8 mouse cellular contexts compared by ENCODE assay signal in the genomic region with DNA sequence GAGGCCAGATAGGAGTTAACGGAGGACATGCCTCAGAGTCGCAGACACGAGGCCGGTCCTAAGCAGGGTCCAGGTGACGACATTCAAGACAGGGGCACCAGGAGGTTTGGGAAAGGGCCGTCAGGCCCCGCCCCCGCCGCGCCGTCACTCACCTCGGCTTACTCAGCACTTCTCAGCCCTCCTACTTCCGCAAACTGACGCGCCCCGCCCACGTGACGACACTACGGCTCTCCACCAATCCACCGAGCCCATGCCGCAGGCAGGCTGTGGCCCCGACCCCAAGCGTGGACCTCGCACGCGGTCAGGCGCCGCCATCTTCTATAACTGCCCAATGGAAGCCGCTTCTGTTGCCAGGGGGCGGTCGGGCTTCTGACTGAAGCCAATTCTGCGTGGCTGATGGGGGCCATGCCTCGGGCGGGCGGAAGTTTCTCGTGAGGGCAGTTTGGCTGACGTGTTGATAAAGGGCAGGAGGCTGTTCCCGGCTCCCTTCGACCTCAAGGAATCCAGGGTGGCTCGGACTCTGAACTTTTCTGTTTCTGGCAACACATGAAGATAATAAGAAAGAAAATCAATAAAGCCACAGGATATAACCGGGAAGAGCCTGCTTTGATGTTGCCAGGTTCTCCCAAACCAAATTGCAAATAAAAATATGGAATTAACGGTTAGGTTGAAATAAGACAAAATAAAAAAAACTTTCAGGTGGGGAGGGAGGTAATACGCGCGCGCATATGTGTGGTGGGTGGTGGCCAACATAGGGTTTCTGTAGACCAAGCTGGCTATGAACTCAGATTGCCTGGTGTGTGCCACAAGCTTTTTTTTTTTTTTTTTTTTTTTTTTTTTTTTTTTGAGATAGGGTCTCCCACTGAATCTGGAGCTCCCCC. TPM values are rescaled to one million over a fixed set of nuclear protein-coding genes. Genes with fewer than 3 reads are reported as not detected.
DNase-seq lines count a peak whose midpoint lies in the region; ATAC-seq lines count a peak whose summit lies in the region.

A gene (minus strand): TSS at position 333 of the 881 bp plus-strand sequence.

- ATAC-seq in erythroblast, adult 5-6 weeks (replicated peaks; ENCODE audit: low FRiP score, poor library complexity, severe bottlenecking): peak; percentile 97
- ATAC-seq in kidney, embryonic 15.5 days (replicated peaks; ENCODE audit: low FRiP score): peak; percentile 95
- peak; percentile 96 for ATAC-seq in monocyte, adult 5-6 weeks (replicated peaks; ENCODE audit: insufficient number of reproducible peaks, low FRiP score, low TSS enrichment, poor library complexity, severe bottlenecking)

- peak within 1 kb of the TSS; percentile 70 for H3K4me3 ChIP-seq in heart, embryonic 10.5 days
- peak within 1 kb of the TSS; percentile 61 for H3K4me3 ChIP-seq in kidney, embryonic 15.5 days (replicated peaks)

- H3K9ac ChIP-seq in kidney, embryonic 15.5 days: peak within 1 kb of the TSS; percentile 62

- no peaks in the 10 kb centered on the region for H3K9me3 ChIP-seq in heart, embryonic 10.5 days
- no peaks in the 10 kb centered on the region for H3K9me3 ChIP-seq in kidney, embryonic 15.5 days (replicated peaks)

- H3K4me1 ChIP-seq in heart, embryonic 10.5 days: peaks cover 43% of the 10 kb centered on the region
- peaks cover 49% of the 10 kb centered on the region for H3K4me1 ChIP-seq in kidney, embryonic 15.5 days

- H3K27me3 ChIP-seq in heart, embryonic 10.5 days (ENCODE audit: insufficient read depth, poor library complexity, severe bottlenecking): no peaks in the 10 kb centered on the region
- no peaks in the 10 kb centered on the region for H3K27me3 ChIP-seq in kidney, embryonic 15.5 days

- WGBS in heart, embryonic 10.5 days: 3% methylated on average over 46 of the region's 46 CpGs
- 3% methylated on average over 46 of the region's 46 CpGs for WGBS in kidney, embryonic 15.5 days

- no peaks in the 10 kb centered on the region for H3K36me3 ChIP-seq in heart, embryonic 10.5 days
- no peaks in the 10 kb centered on the region for H3K36me3 ChIP-seq in kidney, embryonic 15.5 days

- peak; percentile 98 for DNase-seq in B cell, adult 2 months
- peak; percentile 100 for DNase-seq in brain, adult 2 months (ENCODE audit: low read depth, low spot score)
- DNase-seq in heart, embryonic 10.5 days (ENCODE audit: low spot score): peak; percentile 100
- DNase-seq in liver: peak; percentile 99
- peak; percentile 97 to 98 for DNase-seq in spleen, postnatal 4 days (ENCODE audit: low spot score in 2 of 2)

- peak within 1 kb of the TSS; percentile 95 for H3K27ac ChIP-seq in heart, embryonic 10.5 days
- H3K27ac ChIP-seq in kidney, embryonic 15.5 days: peak within 1 kb of the TSS; percentile 94

- peak within 1 kb of the TSS; percentile 88 for H3K4me2 ChIP-seq in kidney, embryonic 15.5 days

RNA-seq across cellular contexts. Expression of the gene that starts here (rescaled TPM):
- total RNA-seq in erythroblast, adult 5-6 weeks (2015; ENCODE audit: low replicate concordance): 1.9 and 4.6 TPM in 2 replicates
- 4.0 and 4.9 TPM in 2 replicates for total RNA-seq in erythroblast, adult 5-6 weeks (2017; ENCODE audit: low replicate concordance)
- polyA plus RNA-seq in heart, embryonic 10.5 days (2016; fragmentation: Nextera tagmentation; extraction: Ambion mirVana): 17.2 and 17.3 TPM in 2 replicates
- polyA plus RNA-seq in kidney, embryonic 15.5 days (2015; fragmentation: Nextera tagmentation; extraction: Ambion mirVana): 16.9 and 17.7 TPM in 2 replicates
- total RNA-seq in monocyte, adult 5-6 weeks (2017): 1.1 to 5.4 TPM (median 3.4 TPM) in 3 replicates

Comparison
In these comparisons a context has a peak if more than half of its experiments do, and no peak if none do; other contexts are left out.
1. Peak in every context shown above with its lines: DNase-seq, ATAC-seq, H3K4me3 ChIP-seq and H3K27ac ChIP-seq.